Mouse (Mus musculus) left cerebral cortex, adult 2 months (tissue): ENCODE results near the gene Sms. TPM values are rescaled to one million over a fixed set of nuclear protein-coding genes. Genes with fewer than 3 reads are reported as not detected.

Experiments used
- DNase-seq, 2 experiments: peaks; one replicate each; pipeline ENCODE4 v3.0.0; 2021 to 2022; ENCODE audit warnings: low spot score in 2 of 2, mixed read lengths in 1 of 2; ENCODE audit errors: extremely low spot score in 1 of 2
- H3K27ac ChIP-seq: fragments of 200-600 bp; 2 replicates; pipeline ENCODE4 v1.8.1; 2022
- H3K4me3 ChIP-seq: fragments of 200-600 bp; 2 replicates; pipeline ENCODE4 v1.8.1; 2022
- CTCF ChIP-seq: fragments of 200-600 bp; IDR thresholded peaks from 2 replicates; pipeline ENCODE4 v1.8.1; 2022; ENCODE audit warnings: antibody characterized with exemption, mild to moderate bottlenecking, moderate library complexity
- intact Hi-C: fragments of 180-260 bp; cut with DNase I; formaldehyde crosslinking; loops from one replicate; pipeline ENCODE4 v1.15.1; 2025
- total RNA-seq, 2 experiments: library from RNA; stranded (reverse); gene quantifications; 2 replicates each; pipeline ENCODE4 v1.2.3; 2021

Sms gene
- total RNA-seq, 2 experiments from 2014 or later = 68.3 to 81.5 TPM

- peak; percentile 56 for TF ChIP-seq CTCF
- intact Hi-C loops = loop anchor here (10.0 kb wide), 1 partner anchor 1438 kb away; no protein-coding TSS in a partner anchor
- DNase-seq = peak; percentile 14 to 19
Measured at GRCm38 (mm10) chrX:157486765-157487164, 5.3 kb downstream of the Sms start.

GRCm38 (mm10) chrX:157482842-157483241 is 9.2 kb downstream of the Sms start:
- no peak for TF ChIP-seq CTCF
- Histone ChIP-seq H3K4me3 (no peak overlapping the region), H3K27ac (no peak overlapping the region)
- intact Hi-C loops = loop anchor here (10.0 kb wide), 1 partner anchor 1442 kb away; no protein-coding TSS in a partner anchor
- DNase-seq = no peak

More at GRCm38 (mm10) chrX:157486765-157487164, 5.3 kb downstream of the Sms start:
- Histone ChIP-seq H3K27ac (no peak overlapping the region), H3K4me3 (no peak overlapping the region)

GRCm38 (mm10) chrX:157481860-157482259 is 10.2 kb downstream of the Sms start:
- no peak for TF ChIP-seq CTCF
- DNase-seq = no peak
- Histone ChIP-seq H3K4me3 (no peak overlapping the region), H3K27ac (no peak overlapping the region)
- intact Hi-C loops = loop anchor here (10.0 kb wide), 1 partner anchor 1443 kb away; no protein-coding TSS in a partner anchor

- no peak overlapping the region for H3K4me3 ChIP-seq
- DNase-seq = no peak
- H3K27ac ChIP-seq = no peak overlapping the region
- TF ChIP-seq CTCF = no peak
- intact Hi-C loops = no loop called here
Measured at GRCm38 (mm10) chrX:157477328-157477727, 14.8 kb downstream of the Sms start.

GRCm38 (mm10) chrX:157476153-157476810 is 15.8 kb downstream of the Sms start:
- no peak overlapping the region for H3K27ac ChIP-seq
- H3K4me3 ChIP-seq = no peak overlapping the region
- intact Hi-C loops = no loop called here
- no peak for TF ChIP-seq CTCF
- no peak for DNase-seq

- no peak for TF ChIP-seq CTCF
- no peak overlapping the region for H3K27ac ChIP-seq
Measured at GRCm38 (mm10) chrX:157471711-157472660, 20.1 kb downstream of the Sms start.

GRCm38 (mm10) chrX:157468795-157469194 is 23.3 kb downstream of the Sms start:
- Histone ChIP-seq H3K4me3 (no peak overlapping the region), H3K27ac (no peak overlapping the region)
- TF ChIP-seq CTCF = no peak
- intact Hi-C loops = loop anchor here (10.0 kb wide), 1 partner anchor 176 kb away; no protein-coding TSS in a partner anchor
- DNase-seq = no peak

More at GRCm38 (mm10) chrX:157471711-157472660, 20.1 kb downstream of the Sms start:
- DNase-seq = no peak
- H3K4me3 ChIP-seq = no peak overlapping the region
- intact Hi-C loops = no loop called here

- Histone ChIP-seq H3K4me3 (no peak overlapping the region), H3K27ac (no peak overlapping the region)
- no peak for TF ChIP-seq CTCF
- intact Hi-C loops = loop anchor here (10.0 kb wide), 1 partner anchor 177 kb away; no protein-coding TSS in a partner anchor
- DNase-seq = no peak
Measured at GRCm38 (mm10) chrX:157468055-157468454, 24.0 kb downstream of the Sms start.

GRCm38 (mm10) chrX:157465949-157466348 is 26.1 kb downstream of the Sms start:
- Histone ChIP-seq H3K4me3 (no peak overlapping the region), H3K27ac (no peak overlapping the region)
- DNase-seq = no peak
- intact Hi-C loops = loop anchor here (10.0 kb wide), 1 partner anchor 179 kb away; no protein-coding TSS in a partner anchor
- TF ChIP-seq CTCF = no peak

- TF ChIP-seq CTCF = peak; percentile 57
- Histone ChIP-seq H3K27ac (no peak overlapping the region), H3K4me3 (no peak overlapping the region)
- DNase-seq = no peak
- intact Hi-C loops = loop anchor here (10.0 kb wide), 1 partner anchor 182 kb away; no protein-coding TSS in a partner anchor
Measured at GRCm38 (mm10) chrX:157462716-157463115, 29.4 kb downstream of the Sms start.

- peak; percentile 26 to 69 for DNase-seq
- TF ChIP-seq CTCF = peak; percentile 86
- Histone ChIP-seq H3K27ac (no peak overlapping the region), H3K4me3 (no peak overlapping the region)
- intact Hi-C loops = loop anchor here (10.0 kb wide), 3 partner anchors 140 to 1830 kb away; partner anchors contain the start of genes Gm15155 and Ptchd1
Measured at GRCm38 (mm10) chrX:157454430-157454829, 37.7 kb downstream of the Sms start.
